Mouse (Mus musculus): ENCODE measurements around the gene Gm14406. TPM values are rescaled to one million over a fixed set of nuclear protein-coding genes. Genes with fewer than 3 reads are reported as not detected.

Gene Gm14406
- polyA plus RNA-seq, 1 experiment = not detected

- no peaks in the 10 kb centered on the region for H3K36me3 ChIP-seq (ENCODE audit: control insufficient read depth, insufficient read depth)
- H3ac ChIP-seq (ENCODE audit: control insufficient read depth, insufficient read length) = no peak overlapping the region
- no peak overlapping the region for H3K4me2 ChIP-seq (ENCODE audit: low read depth)
- TF ChIP-seq SRF (IDR thresholded peaks at IDR 0.05; ENCODE audit: control insufficient read depth, insufficient read length, low read depth) (no peak), TCF12 (IDR thresholded peaks at IDR 0.05; ENCODE audit: insufficient read depth, poor library complexity, severe bottlenecking) (no peak), MYOD1 (IDR thresholded peaks at IDR 0.05; ENCODE audit: control insufficient read depth in 1 of 3, insufficient read length in 2 of 3, low read depth in 2 of 3) (no peak), MYOG (IDR thresholded peaks at IDR 0.05; ENCODE audit: control insufficient read depth in 1 of 3, insufficient read depth in 1 of 3, insufficient read length in 2 of 3, low read depth in 2 of 3) (no peak)
- H3K27me3 ChIP-seq (ENCODE audit: control insufficient read depth, insufficient read depth, insufficient read length) = no peaks in the 10 kb centered on the region
- no peak overlapping the region for H3K4me3 ChIP-seq
- H3K79me2 ChIP-seq (ENCODE audit: control insufficient read depth, insufficient read depth) = no peaks in the 10 kb centered on the region
These were observed 54.9 kb downstream of the Gm14406 start for GRCm38 (mm10) chr2:177523061-177523460.

GRCm38 (mm10) chr2:177520035-177520434 lies 58.0 kb downstream of the Gm14406 start:
- Histone ChIP-seq H3K79me2 (ENCODE audit: control insufficient read depth, insufficient read depth) (no peaks in the 10 kb centered on the region), H3K4me3 (no peak overlapping the region), H3K27me3 (ENCODE audit: control insufficient read depth, insufficient read depth, insufficient read length) (no peaks in the 10 kb centered on the region), H3ac (ENCODE audit: control insufficient read depth, insufficient read length) (no peak overlapping the region), H3K4me2 (ENCODE audit: low read depth) (no peak overlapping the region), H3K36me3 (ENCODE audit: control insufficient read depth, insufficient read depth) (no peaks in the 10 kb centered on the region)
- TF ChIP-seq MYOG (IDR thresholded peaks at IDR 0.05; ENCODE audit: control insufficient read depth in 1 of 3, insufficient read depth in 1 of 3, insufficient read length in 2 of 3, low read depth in 2 of 3) (no peak), TCF12 (IDR thresholded peaks at IDR 0.05; ENCODE audit: insufficient read depth, poor library complexity, severe bottlenecking) (no peak), TCF3 (IDR thresholded peaks at IDR 0.05; ENCODE audit: insufficient read length, low read depth) (no peak), POLR2AphosphoS2 (IDR thresholded peaks at IDR 0.05; ENCODE audit: insufficient read length, low read depth) (no peak), E2F4 (IDR thresholded peaks at IDR 0.05; ENCODE audit: insufficient read depth) (no peak), REST (IDR thresholded peaks at IDR 0.05; ENCODE audit: insufficient read depth, insufficient read length) (no peak), MAX (IDR thresholded peaks at IDR 0.05; ENCODE audit: low read depth) (no peak), USF1 (IDR thresholded peaks at IDR 0.05; ENCODE audit: low read depth) (no peak), SRF (IDR thresholded peaks at IDR 0.05; ENCODE audit: control insufficient read depth, insufficient read length, low read depth) (no peak), MYOD1 (IDR thresholded peaks at IDR 0.05; ENCODE audit: control insufficient read depth in 1 of 3, insufficient read length in 2 of 3, low read depth in 2 of 3) (no peak), CEBPB (IDR thresholded peaks at IDR 0.05; ENCODE audit: insufficient read depth, poor library complexity, severe bottlenecking) (no peak), POLR2A (IDR thresholded peaks at IDR 0.05; ENCODE audit: insufficient read length, low read depth) (no peak)

Other genes with a start within 250 kb of the Gm14406 start
- 1.5 TPM for gene Gm14418, start 179.9 kb downstream of the Gm14406 start, polyA plus RNA-seq (2012; fragmentation: generic; extraction: Trizol)
- gene Zfp970, start 113.5 kb downstream of the Gm14406 start, polyA plus RNA-seq (2012; fragmentation: generic; extraction: Trizol) = 1.5 TPM
- 0.90 TPM for gene Gm14403, start 80.0 kb downstream of the Gm14406 start, polyA plus RNA-seq (2012; fragmentation: generic; extraction: Trizol)
- 1.9 TPM for gene Gm14322, start 181.1 kb upstream of the Gm14406 start, polyA plus RNA-seq (2012; fragmentation: generic; extraction: Trizol)

Data from myocyte (in vitro differentiated cells).